Mouse (Mus musculus): ENCODE measurements around the gene Nckap5l.

GRCm38 (mm10) chr15:99392486-99393385 lies 64.8 kb downstream of the Nckap5l start, which contains the start of gene Tmbim6:
- TF ChIP-seq CTCF (IDR thresholded peaks at IDR 0.05) (0 out of 2 replicates have a peak, but pooled peaks have one; percentile 3), EP300 (IDR thresholded peaks at IDR 0.05; ENCODE audit: insufficient read depth, low read depth, low read length) (peak; percentile 73)
